Mouse (Mus musculus): ENCODE measurements around the gene Serpinb8. TPM values are rescaled to one million over a fixed set of nuclear protein-coding genes. Genes with fewer than 3 reads are reported as not detected.

The Serpinb8 gene
- polyA plus RNA-seq, 1 experiment from 2014 or later: 1.1 TPM

DNA sequence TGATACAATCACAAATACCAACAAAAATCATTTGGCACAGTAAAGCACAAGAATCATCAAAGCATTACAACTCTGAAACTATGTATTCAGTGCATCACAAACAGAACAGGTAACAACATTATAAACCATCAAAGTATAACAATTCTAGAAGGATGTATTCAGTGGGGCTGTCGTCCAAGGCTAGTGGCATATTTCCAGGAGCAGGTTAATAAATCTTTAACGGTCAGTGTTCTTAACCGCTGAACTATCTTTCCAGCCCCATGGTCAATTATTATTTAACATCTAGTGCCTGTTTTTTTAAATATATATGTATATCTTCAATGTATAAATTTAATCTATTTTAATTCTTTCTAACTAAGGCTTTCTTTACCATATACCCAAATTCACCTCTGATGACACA lies 3.6 kb upstream of the Serpinb8 start:
- no peak overlapping the region for H3K4me3 ChIP-seq (ENCODE audit: low read length)
- H3K27ac ChIP-seq (ENCODE audit: low read length): no peak overlapping the region
- no peaks in the 10 kb centered on the region for H3K36me3 ChIP-seq (ENCODE audit: insufficient read depth, low read length)
- ATAC-seq (ENCODE audit: low FRiP score, low TSS enrichment): no peak
- no peak overlapping the region for H3K9ac ChIP-seq (replicated peaks; ENCODE audit: low read length)
- H3K4me1 ChIP-seq (ENCODE audit: insufficient read depth, low read length): no peaks in the 10 kb centered on the region
- H3K9me3 ChIP-seq (ENCODE audit: low read length): no peaks in the 10 kb centered on the region
- 69% methylated on average over 3 of the region's 3 CpGs for WGBS
- H3K4me2 ChIP-seq (replicated peaks; ENCODE audit: low read depth, low read length): no peak overlapping the region
- H3K27me3 ChIP-seq (ENCODE audit: insufficient read depth, low read length): no peaks in the 10 kb centered on the region

DNA sequence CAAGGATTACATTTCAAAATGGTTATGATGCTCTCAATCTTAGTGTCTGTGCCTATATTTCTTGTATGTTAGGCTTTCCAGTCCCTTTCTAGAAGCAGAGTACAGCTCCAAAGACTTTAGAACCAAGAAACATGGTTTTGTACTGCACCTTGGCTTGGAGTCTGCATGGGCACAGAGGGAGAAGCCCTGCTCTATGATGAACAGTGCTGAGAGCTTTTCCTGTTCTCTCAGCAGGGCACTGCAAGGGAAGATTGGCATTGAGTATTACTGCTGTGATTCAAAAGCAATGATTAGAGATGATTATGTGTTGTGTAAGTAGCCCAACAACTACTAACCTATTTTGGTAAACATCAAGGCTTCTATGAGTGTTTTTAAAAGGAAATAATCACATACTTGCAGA lies 1.6 kb upstream of the Serpinb8 start:
- Histone ChIP-seq H3K4me2 (replicated peaks; ENCODE audit: low read depth, low read length) (no peak overlapping the region), H3K27ac (ENCODE audit: low read length) (no peak overlapping the region), H3K4me1 (ENCODE audit: insufficient read depth, low read length) (no peaks in the 10 kb centered on the region), H3K9me3 (ENCODE audit: low read length) (no peaks in the 10 kb centered on the region), H3K4me3 (ENCODE audit: low read length) (no peak overlapping the region), H3K36me3 (ENCODE audit: insufficient read depth, low read length) (no peaks in the 10 kb centered on the region), H3K27me3 (ENCODE audit: insufficient read depth, low read length) (no peaks in the 10 kb centered on the region), H3K9ac (replicated peaks; ENCODE audit: low read length) (no peak overlapping the region)
- no peak for ATAC-seq (ENCODE audit: low FRiP score, low TSS enrichment)

DNA sequence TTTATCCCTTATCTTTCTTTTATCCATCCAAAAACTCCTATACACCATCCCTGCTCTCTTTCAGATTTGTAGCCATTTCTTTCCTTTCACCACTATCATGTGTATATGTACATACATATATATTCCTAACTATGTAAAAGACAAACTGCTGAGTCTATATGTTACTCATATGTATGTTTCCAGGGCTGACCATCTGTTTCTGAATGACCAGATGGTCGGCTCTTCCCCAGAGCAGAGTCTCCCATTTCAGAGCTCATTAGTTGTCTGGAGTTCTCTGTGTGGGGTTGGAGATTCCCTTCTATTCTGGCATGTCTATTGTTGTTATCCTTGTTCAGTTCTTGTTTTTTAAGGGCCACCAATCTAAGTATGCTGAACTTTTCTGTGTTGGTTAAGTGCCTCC lies 1.2 kb upstream of the Serpinb8 start:
- H3K27me3 ChIP-seq (ENCODE audit: insufficient read depth, low read length): no peaks in the 10 kb centered on the region
- H3K36me3 ChIP-seq (ENCODE audit: insufficient read depth, low read length): no peaks in the 10 kb centered on the region
- ATAC-seq (ENCODE audit: low FRiP score, low TSS enrichment): no peak
- no peaks in the 10 kb centered on the region for H3K9me3 ChIP-seq (ENCODE audit: low read length)
- no peak overlapping the region for H3K4me2 ChIP-seq (replicated peaks; ENCODE audit: low read depth, low read length)
- H3K4me3 ChIP-seq (ENCODE audit: low read length): no peak overlapping the region
- no peaks in the 10 kb centered on the region for H3K4me1 ChIP-seq (ENCODE audit: insufficient read depth, low read length)
- 53% methylated on average over 1 of the region's 1 CpGs for WGBS
- H3K27ac ChIP-seq (ENCODE audit: low read length): no peak overlapping the region
- H3K9ac ChIP-seq (replicated peaks; ENCODE audit: low read length): no peak overlapping the region

DNA sequence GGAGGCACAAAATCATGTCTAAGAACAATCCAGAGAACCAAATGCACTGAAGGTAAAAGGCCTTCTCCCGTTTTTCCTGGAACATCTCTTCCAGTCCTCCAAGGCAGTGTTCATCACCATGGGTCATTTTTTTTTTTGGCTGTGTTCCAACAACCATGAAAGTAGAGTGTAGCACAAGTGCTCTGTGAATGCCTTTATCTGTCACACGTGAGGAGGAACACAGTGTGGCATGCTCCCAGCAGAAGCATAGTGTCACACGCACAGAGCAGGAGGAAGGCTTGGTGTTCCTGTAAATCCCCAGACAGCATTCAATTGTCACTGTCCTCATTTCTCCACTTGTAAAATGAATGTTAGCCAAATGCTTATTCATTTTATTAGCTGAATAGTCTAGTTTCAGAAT lies 2.8 kb downstream of the Serpinb8 start:
- Histone ChIP-seq H3K4me2 (replicated peaks; ENCODE audit: low read depth, low read length) (no peak overlapping the region), H3K27me3 (ENCODE audit: insufficient read depth, low read length) (no peaks in the 10 kb centered on the region), H3K9me3 (ENCODE audit: low read length) (no peaks in the 10 kb centered on the region), H3K27ac (ENCODE audit: low read length) (no peak overlapping the region), H3K9ac (replicated peaks; ENCODE audit: low read length) (no peak overlapping the region), H3K4me1 (ENCODE audit: insufficient read depth, low read length) (no peaks in the 10 kb centered on the region), H3K36me3 (ENCODE audit: insufficient read depth, low read length) (no peaks in the 10 kb centered on the region), H3K4me3 (ENCODE audit: low read length) (no peak overlapping the region)
- WGBS: 75% methylated on average over 3 of the region's 3 CpGs
- no peak for ATAC-seq (ENCODE audit: low FRiP score, low TSS enrichment)

DNA sequence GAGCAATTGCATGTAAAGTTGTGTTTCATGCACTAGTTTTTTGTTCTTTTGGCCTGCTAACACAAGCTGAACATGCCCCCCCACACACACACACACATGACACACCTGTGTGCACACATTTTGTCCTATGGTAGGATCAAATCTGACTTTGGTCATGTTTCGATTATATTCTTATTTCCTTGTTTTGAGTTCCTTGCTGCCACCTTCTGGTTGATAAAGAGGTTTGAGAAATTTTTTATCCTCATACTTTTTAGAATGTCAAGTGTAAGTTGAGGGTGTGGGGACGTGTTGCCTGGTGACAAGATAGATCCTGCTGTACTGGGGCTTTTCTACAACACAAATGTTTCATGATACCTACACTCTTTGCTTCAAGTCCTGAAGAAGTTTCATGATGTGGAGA lies 3.7 kb downstream of the Serpinb8 start:
- Histone ChIP-seq H3K9ac (replicated peaks; ENCODE audit: low read length) (no peak overlapping the region), H3K36me3 (ENCODE audit: insufficient read depth, low read length) (no peaks in the 10 kb centered on the region), H3K4me3 (ENCODE audit: low read length) (no peak overlapping the region), H3K27ac (ENCODE audit: low read length) (no peak overlapping the region), H3K27me3 (ENCODE audit: insufficient read depth, low read length) (no peaks in the 10 kb centered on the region), H3K4me2 (replicated peaks; ENCODE audit: low read depth, low read length) (no peak overlapping the region), H3K9me3 (ENCODE audit: low read length) (no peaks in the 10 kb centered on the region), H3K4me1 (ENCODE audit: insufficient read depth, low read length) (no peaks in the 10 kb centered on the region)
- WGBS: 71% methylated on average over 2 of the region's 2 CpGs
- ATAC-seq (ENCODE audit: low FRiP score, low TSS enrichment): no peak

DNA sequence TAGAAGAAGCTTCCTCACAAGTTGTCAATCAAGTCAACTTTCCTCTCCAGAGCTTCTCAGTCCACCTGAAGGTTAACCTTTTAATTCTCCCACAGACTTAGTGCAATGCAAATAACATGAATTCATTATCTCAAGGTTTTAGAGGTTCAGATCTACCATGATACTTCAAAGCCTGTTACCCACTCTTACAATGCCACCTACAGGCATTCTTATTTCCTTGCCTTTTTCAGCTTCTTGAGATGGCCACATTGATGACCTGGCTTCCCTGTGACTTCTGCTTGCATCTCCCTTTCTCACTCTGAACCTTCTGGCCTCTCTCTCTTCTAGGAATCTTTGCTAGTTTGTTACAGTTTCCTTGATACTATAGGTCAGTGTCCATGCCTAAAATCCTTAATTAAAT lies 7.1 kb downstream of the Serpinb8 start:
- Histone ChIP-seq H3K9ac (replicated peaks; ENCODE audit: low read length) (no peak overlapping the region), H3K27me3 (ENCODE audit: insufficient read depth, low read length) (no peaks in the 10 kb centered on the region), H3K4me3 (ENCODE audit: low read length) (no peak overlapping the region), H3K4me1 (ENCODE audit: insufficient read depth, low read length) (no peaks in the 10 kb centered on the region), H3K9me3 (ENCODE audit: low read length) (no peaks in the 10 kb centered on the region), H3K4me2 (replicated peaks; ENCODE audit: low read depth, low read length) (no peak overlapping the region), H3K27ac (ENCODE audit: low read length) (no peak overlapping the region), H3K36me3 (ENCODE audit: insufficient read depth, low read length) (no peaks in the 10 kb centered on the region)
- no peak for ATAC-seq (ENCODE audit: low FRiP score, low TSS enrichment)

DNA sequence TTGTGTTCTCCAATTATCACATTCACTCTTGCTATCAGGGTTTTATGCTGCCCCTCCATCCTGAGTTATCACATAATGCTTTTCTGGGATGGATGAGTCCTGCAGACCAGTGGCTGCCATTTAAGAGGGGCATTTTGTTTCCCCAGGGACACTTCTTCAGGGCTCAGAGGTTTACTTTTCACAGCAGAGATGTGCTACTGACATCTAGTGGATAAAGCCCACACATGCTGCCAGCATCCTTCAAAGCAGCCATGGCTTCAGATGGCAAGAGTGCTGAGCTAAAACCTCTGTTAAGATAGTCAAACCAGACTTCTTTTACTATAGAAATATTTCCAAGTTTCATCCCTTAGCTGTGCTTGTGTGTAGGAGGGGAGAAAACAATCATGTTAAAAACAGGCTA lies 8.7 kb downstream of the Serpinb8 start:
- Histone ChIP-seq H3K9ac (replicated peaks; ENCODE audit: low read length) (no peak overlapping the region), H3K27ac (ENCODE audit: low read length) (no peak overlapping the region), H3K4me1 (ENCODE audit: insufficient read depth, low read length) (no peaks in the 10 kb centered on the region), H3K27me3 (ENCODE audit: insufficient read depth, low read length) (no peaks in the 10 kb centered on the region), H3K4me3 (ENCODE audit: low read length) (no peak overlapping the region), H3K4me2 (replicated peaks; ENCODE audit: low read depth, low read length) (no peak overlapping the region), H3K9me3 (ENCODE audit: low read length) (no peaks in the 10 kb centered on the region), H3K36me3 (ENCODE audit: insufficient read depth, low read length) (no peaks in the 10 kb centered on the region)
- peak; percentile 31; the same call in 1 of the 2 replicates for ATAC-seq (ENCODE audit: low FRiP score, low TSS enrichment)

DNA sequence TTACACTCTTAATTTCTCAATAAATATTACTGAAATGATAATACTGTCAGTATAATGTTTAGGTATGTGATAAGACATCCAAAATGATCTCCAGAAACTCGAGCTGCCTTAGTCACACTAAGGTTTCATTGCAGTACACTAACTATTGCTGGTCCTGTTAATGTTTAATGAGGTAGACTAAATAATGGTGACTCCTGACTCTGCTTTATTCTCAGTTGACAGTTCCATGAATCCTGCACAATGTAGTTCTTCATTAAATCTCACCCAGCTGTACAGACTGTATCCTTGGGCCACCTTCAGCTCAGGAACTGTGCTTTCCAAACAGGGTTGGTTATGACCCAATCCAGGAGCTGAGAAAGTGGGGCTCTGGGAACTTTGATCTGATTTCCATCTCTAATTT lies 19.1 kb downstream of the Serpinb8 start:
- peak; percentile 59; the same call in 1 of the 2 replicates for ATAC-seq (ENCODE audit: low FRiP score, low TSS enrichment)
- 24% methylated on average over 1 of the region's 1 CpGs for WGBS
- no peaks in the 10 kb centered on the region for H3K9me3 ChIP-seq (ENCODE audit: low read length)

DNA sequence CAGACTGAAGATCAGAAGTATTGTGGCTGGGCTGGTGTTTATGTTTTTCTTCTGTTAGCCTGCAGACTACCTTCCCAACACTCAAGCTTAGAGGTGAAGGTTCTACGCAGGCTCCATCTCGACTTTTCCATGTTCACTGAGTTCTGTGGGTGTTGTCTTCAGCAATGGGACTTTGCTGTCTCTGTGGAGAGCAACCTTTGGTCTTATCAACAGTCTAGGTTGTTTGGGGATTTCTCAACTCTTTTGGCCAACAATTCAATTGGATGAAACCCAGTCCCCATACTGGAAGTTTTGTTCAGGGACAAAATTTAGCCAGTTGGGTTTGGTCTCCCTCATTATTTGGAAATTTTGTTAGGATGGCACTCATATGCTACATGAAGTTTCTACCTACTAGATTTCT lies 24.3 kb downstream of the Serpinb8 start:
- Histone ChIP-seq H3K27me3 (ENCODE audit: insufficient read depth, low read length) (no peaks in the 10 kb centered on the region), H3K4me3 (ENCODE audit: low read length) (no peak overlapping the region), H3K4me2 (replicated peaks; ENCODE audit: low read depth, low read length) (no peak overlapping the region), H3K9me3 (ENCODE audit: low read length) (no peaks in the 10 kb centered on the region), H3K27ac (ENCODE audit: low read length) (no peak overlapping the region), H3K4me1 (ENCODE audit: insufficient read depth, low read length) (no peaks in the 10 kb centered on the region), H3K9ac (replicated peaks; ENCODE audit: low read length) (no peak overlapping the region), H3K36me3 (ENCODE audit: insufficient read depth, low read length) (no peaks in the 10 kb centered on the region)
- WGBS: 89% methylated on average over 2 of the region's 2 CpGs
- ATAC-seq (ENCODE audit: low FRiP score, low TSS enrichment): no peak

More for the DNA sequence above, 19.1 kb downstream of the Serpinb8 start:
- Histone ChIP-seq H3K4me2 (replicated peaks; ENCODE audit: low read depth, low read length) (no peak overlapping the region), H3K4me3 (ENCODE audit: low read length) (no peak overlapping the region), H3K27ac (ENCODE audit: low read length) (no peak overlapping the region), H3K4me1 (ENCODE audit: insufficient read depth, low read length) (no peaks in the 10 kb centered on the region), H3K27me3 (ENCODE audit: insufficient read depth, low read length) (no peaks in the 10 kb centered on the region), H3K9ac (replicated peaks; ENCODE audit: low read length) (no peak overlapping the region), H3K36me3 (ENCODE audit: insufficient read depth, low read length) (no peaks in the 10 kb centered on the region)

DNA sequence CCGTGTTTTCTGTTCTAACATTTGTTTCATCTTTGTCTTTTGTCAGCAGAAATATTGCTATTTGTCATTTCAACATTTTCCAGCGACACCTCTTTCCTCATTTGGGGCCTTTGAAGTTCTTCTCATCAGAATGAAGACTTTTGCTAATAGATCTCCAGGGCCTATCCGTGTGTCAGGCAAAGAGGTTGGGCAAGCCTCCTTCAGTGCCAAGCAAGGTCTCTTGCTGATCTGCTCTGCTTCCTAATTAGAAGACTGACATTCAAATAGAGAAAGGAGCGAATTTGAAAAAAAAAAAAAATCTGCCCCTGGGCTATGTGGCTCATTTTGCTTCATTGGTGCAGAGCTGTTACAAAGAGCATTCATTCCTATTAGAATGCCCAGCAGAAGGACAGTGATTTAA lies 32.2 kb downstream of the Serpinb8 start:
- no peaks in the 10 kb centered on the region for H3K4me1 ChIP-seq (ENCODE audit: insufficient read depth, low read length)
- H3K4me2 ChIP-seq (replicated peaks; ENCODE audit: low read depth, low read length): no peak overlapping the region
- H3K27ac ChIP-seq (ENCODE audit: low read length): no peak overlapping the region
- H3K36me3 ChIP-seq (ENCODE audit: insufficient read depth, low read length): no peaks in the 10 kb centered on the region
- no peaks in the 10 kb centered on the region for H3K9me3 ChIP-seq (ENCODE audit: low read length)
- H3K4me3 ChIP-seq (ENCODE audit: low read length): no peak overlapping the region
- no peak overlapping the region for H3K9ac ChIP-seq (replicated peaks; ENCODE audit: low read length)
- H3K27me3 ChIP-seq (ENCODE audit: insufficient read depth, low read length): no peaks in the 10 kb centered on the region
- ATAC-seq (ENCODE audit: low FRiP score, low TSS enrichment): no peak
- 78% methylated on average over 4 of the region's 4 CpGs for WGBS

DNA sequence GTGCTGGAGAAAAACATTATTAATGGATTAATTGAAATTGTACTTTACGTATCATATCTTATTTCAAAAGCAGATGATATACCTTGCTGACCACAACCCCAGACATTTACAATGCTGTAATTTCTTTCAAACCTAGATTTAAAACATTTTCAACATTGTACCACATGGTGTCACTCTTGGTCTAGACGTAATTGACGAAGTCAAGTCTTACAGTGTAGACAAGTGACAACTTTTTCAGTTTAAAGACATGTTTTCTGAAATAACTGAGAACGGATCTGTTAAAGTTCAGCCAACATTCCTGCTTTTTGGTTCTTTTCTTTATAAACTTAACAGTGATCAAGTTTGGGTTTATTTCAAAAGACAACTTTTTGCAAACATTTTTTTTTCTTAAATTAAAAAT lies 46.1 kb downstream of the Serpinb8 start:
- Histone ChIP-seq H3K27me3 (ENCODE audit: insufficient read depth, low read length) (no peaks in the 10 kb centered on the region), H3K9me3 (ENCODE audit: low read length) (no peaks in the 10 kb centered on the region), H3K4me3 (ENCODE audit: low read length) (no peak overlapping the region), H3K4me2 (replicated peaks; ENCODE audit: low read depth, low read length) (no peak overlapping the region), H3K36me3 (ENCODE audit: insufficient read depth, low read length) (no peaks in the 10 kb centered on the region), H3K27ac (ENCODE audit: low read length) (no peak overlapping the region), H3K4me1 (ENCODE audit: insufficient read depth, low read length) (no peaks in the 10 kb centered on the region), H3K9ac (replicated peaks; ENCODE audit: low read length) (no peak overlapping the region)
- 23% methylated on average over 4 of the region's 4 CpGs for whole genome bisulfite sequencing
- ATAC-seq (ENCODE audit: low FRiP score, low TSS enrichment): no peak
